Mouse (Mus musculus) cerebellum, adult 2 months (tissue): ENCODE results near the gene Themis3.

Experiments
- CTCF ChIP-seq: fragments of 200-500 bp; IDR thresholded peaks from 2 replicates; pipeline ENCODE4 v1.5.1; 2011; ENCODE audit warnings: low read depth, mild to moderate bottlenecking, control low read depth, low read length, moderate library complexity, borderline replicate concordance; ENCODE audit not compliant: insufficient read depth
- POLR2A ChIP-seq: fragments of 200-500 bp; IDR thresholded peaks from 2 replicates; pipeline ENCODE4 v1.6.1; 2011; ENCODE audit warnings: low read length, control low read depth, borderline replicate concordance; ENCODE audit not compliant: insufficient read depth

DNA sequence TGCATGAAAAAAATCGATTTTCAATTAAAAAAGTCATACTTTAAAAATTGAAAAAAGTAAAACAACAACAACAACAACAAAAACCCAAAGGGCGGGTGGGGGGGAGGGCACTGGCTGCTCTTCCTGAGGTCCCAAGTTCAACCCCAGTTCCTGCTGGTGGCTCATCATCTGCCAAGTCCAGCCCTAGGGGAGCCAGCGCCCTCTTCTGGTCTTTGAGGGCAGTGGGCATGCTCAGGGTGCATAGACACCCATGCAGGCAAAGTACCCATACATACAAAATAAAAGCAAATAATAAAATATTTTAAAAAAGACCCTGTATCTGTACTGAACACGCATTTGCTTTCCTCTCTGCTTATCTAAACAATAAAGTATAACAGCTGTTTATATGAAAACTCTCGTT lies 10.5 kb upstream of the Themis3 start:
- TF ChIP-seq POLR2A (no peak), CTCF (no peak)
